Mouse (Mus musculus): ENCODE data around the gene Gabbr2. TPM values are rescaled to one million over a fixed set of nuclear protein-coding genes. Genes with fewer than 3 reads are reported as not detected.

The Gabbr2 gene
- not detected for total RNA-seq (2023)

GRCm38 (mm10) chr4:46991016-46991958 is at the start of gene Gabbr2:
Gabbr2 (minus strand) TSS chr4:46991873.

GRCm38 (mm10) chr4:46650086-46650753 is 341.5 kb downstream of the Gabbr2 start, which contains the start of gene Tbc1d2:
Tbc1d2 (minus strand) TSS chr4:46650209.

Other genes with a start within 250 kb of the Gabbr2 start
- 0.27 TPM for gene Anks6, start 65.6 kb upstream of the Gabbr2 start, total RNA-seq (2023)
- gene Galnt12, start 100.0 kb upstream of the Gabbr2 start, total RNA-seq (2023): 17.5 TPM
- gene Col15a1, start 216.3 kb upstream of the Gabbr2 start, total RNA-seq (2023): not detected

Measured in CD4-positive naive resting alpha-beta T cell, adult 57 days (primary cell).